8 mouse cellular contexts compared by ENCODE assay signal in genomic region chr1:189727884-189728783, GRCm38 (mm10). TPM values are rescaled to one million over a fixed set of nuclear protein-coding genes. Genes with fewer than 3 reads are reported as not detected.
A peak's percentile ranks its signal among the peaks of the same experiment; 100 is the strongest.
DNase-seq lines count a peak whose midpoint lies in the region; ATAC-seq and TF ChIP-seq lines count a peak whose summit lies in the region.

Gene Ptpn14, plus strand, starts transcription at chr1:189728268.

- H3K36me3 ChIP-seq in embryonic facial prominence, embryonic 13.5 days = no peaks in the 10 kb centered on the region
- no peaks in the 10 kb centered on the region for H3K36me3 ChIP-seq in heart, embryonic 12.5 days
- no peaks in the 10 kb centered on the region for H3K36me3 ChIP-seq in kidney, embryonic 16.5 days (ENCODE audit: insufficient read depth, low read length)
- no peaks in the 10 kb centered on the region for H3K36me3 ChIP-seq in liver, embryonic 16.5 days (ENCODE audit: control insufficient read depth, insufficient read depth)

- TF ChIP-seq POLR2A in olfactory bulb, adult 2 months (IDR thresholded peaks at IDR 0.05; ENCODE audit: insufficient read depth, low read depth, low read length) = peak; percentile 21; the same call in 1 of the 2 replicates

- peak within 1 kb of the TSS; percentile 99 for H3K27ac ChIP-seq in embryonic facial prominence, embryonic 13.5 days
- H3K27ac ChIP-seq in heart, embryonic 12.5 days (ENCODE audit: poor library complexity, severe bottlenecking) = peak within 1 kb of the TSS; percentile 94
- peak within 1 kb of the TSS; percentile 98 for H3K27ac ChIP-seq in kidney, embryonic 16.5 days (ENCODE audit: low read length)
- no peak within 1 kb of the TSS for H3K27ac ChIP-seq in liver, embryonic 16.5 days (ENCODE audit: low read length)
- H3K27ac ChIP-seq in olfactory bulb, adult 2 months (ENCODE audit: insufficient read depth, low read depth, low read length) = peak within 1 kb of the TSS; percentile 6; the same call in 1 of the 2 replicates

- peak within 1 kb of the TSS; percentile 90 for H3K9ac ChIP-seq in embryonic facial prominence, embryonic 13.5 days
- peak within 1 kb of the TSS; percentile 87 for H3K9ac ChIP-seq in heart, embryonic 12.5 days
- peak within 1 kb of the TSS; percentile 96 for H3K9ac ChIP-seq in kidney, embryonic 16.5 days (replicated peaks; ENCODE audit: low read length)
- H3K9ac ChIP-seq in liver, embryonic 16.5 days (ENCODE audit: low read depth, low read length) = peak within 1 kb of the TSS; percentile 12; the same call in 1 of the 2 replicates

- TF ChIP-seq CTCF in olfactory bulb, adult 2 months (IDR thresholded peaks at IDR 0.05; ENCODE audit: insufficient read depth, low read depth, low read length) = no peak

- H3K9me3 ChIP-seq in embryonic facial prominence, embryonic 13.5 days = no peaks in the 10 kb centered on the region
- H3K9me3 ChIP-seq in heart, embryonic 12.5 days (replicated peaks) = 0 out of 2 replicates have a peak, but pooled peaks cover 3% of the 10 kb centered on the region
- no peaks in the 10 kb centered on the region for H3K9me3 ChIP-seq in kidney, embryonic 16.5 days (ENCODE audit: low read length)
- H3K9me3 ChIP-seq in liver, embryonic 16.5 days (replicated peaks; ENCODE audit: control insufficient read depth, low read length) = no peaks in the 10 kb centered on the region

- H3K4me3 ChIP-seq in embryonic facial prominence, embryonic 13.5 days = peak within 1 kb of the TSS; percentile 89
- H3K4me3 ChIP-seq in heart, embryonic 12.5 days = peak within 1 kb of the TSS; percentile 67
- peak within 1 kb of the TSS; percentile 95 for H3K4me3 ChIP-seq in kidney, embryonic 16.5 days (ENCODE audit: low read length)
- peak within 1 kb of the TSS; percentile 52 for H3K4me3 ChIP-seq in liver, embryonic 16.5 days (ENCODE audit: low read depth, low read length)
- H3K4me3 ChIP-seq in olfactory bulb, adult 2 months (ENCODE audit: insufficient read depth, low read depth, low read length) = peak within 1 kb of the TSS; percentile 74

- H3K27me3 ChIP-seq in embryonic facial prominence, embryonic 13.5 days = no peaks in the 10 kb centered on the region
- H3K27me3 ChIP-seq in heart, embryonic 12.5 days (replicated peaks) = no peaks in the 10 kb centered on the region
- no peaks in the 10 kb centered on the region for H3K27me3 ChIP-seq in kidney, embryonic 16.5 days (ENCODE audit: insufficient read depth, low read length)
- peaks cover 59% of the 10 kb centered on the region for H3K27me3 ChIP-seq in liver, embryonic 16.5 days (ENCODE audit: control insufficient read depth, insufficient read depth, low read depth, low read length)

- peak; percentile 90 for ATAC-seq in embryonic facial prominence, embryonic 13.5 days (ENCODE audit: insufficient number of reproducible peaks, insufficient read depth, low FRiP score, low TSS enrichment, low read depth)
- ATAC-seq in heart, embryonic 12.5 days (ENCODE audit: insufficient number of reproducible peaks, low FRiP score) = peak; percentile 91
- ATAC-seq in kidney, embryonic 16.5 days (ENCODE audit: low FRiP score, low TSS enrichment) = peak; percentile 93
- peak; percentile 75 for ATAC-seq in liver, embryonic 16.5 days (ENCODE audit: low read depth)

- under 1% methylated on average over 98 of the region's 98 CpGs for WGBS in embryonic facial prominence, embryonic 13.5 days
- under 1% methylated on average over 97 of the region's 98 CpGs for WGBS in heart, embryonic 12.5 days
- WGBS in kidney, embryonic 16.5 days = under 1% methylated on average over 92 of the region's 98 CpGs
- under 1% methylated on average over 94 of the region's 98 CpGs for WGBS in liver, embryonic 16.5 days (ENCODE audit: insufficient replicate concordance)
- WGBS in olfactory bulb, adult 2 months = under 1% methylated on average over 85 of the region's 98 CpGs

- H3K4me2 ChIP-seq in embryonic facial prominence, embryonic 13.5 days = peak within 1 kb of the TSS; percentile 82
- H3K4me2 ChIP-seq in heart, embryonic 12.5 days = peak within 1 kb of the TSS; percentile 88
- H3K4me2 ChIP-seq in kidney, embryonic 16.5 days (replicated peaks; ENCODE audit: low read depth, low read length) = peak within 1 kb of the TSS; percentile 82
- H3K4me2 ChIP-seq in liver, embryonic 16.5 days (ENCODE audit: low read depth, low read length) = peak within 1 kb of the TSS; percentile 48

- H3K4me1 ChIP-seq in embryonic facial prominence, embryonic 13.5 days = peaks cover 55% of the 10 kb centered on the region
- peaks cover 45% of the 10 kb centered on the region for H3K4me1 ChIP-seq in heart, embryonic 12.5 days (replicated peaks)
- peaks cover 58% of the 10 kb centered on the region for H3K4me1 ChIP-seq in kidney, embryonic 16.5 days (ENCODE audit: insufficient read depth, low read length)
- H3K4me1 ChIP-seq in liver, embryonic 16.5 days (ENCODE audit: control insufficient read depth, low read depth, low read length) = no peaks in the 10 kb centered on the region
- H3K4me1 ChIP-seq in olfactory bulb, adult 2 months (ENCODE audit: control insufficient read depth, insufficient read depth, low read length) = peaks cover 14% of the 10 kb centered on the region; the same call in 1 of the 2 replicates

- DNase-seq in layer of hippocampus, adult 18-20 months (ENCODE audit: low spot score in 2 of 2) = peak in 1 of 2 experiments; percentile 26
- no peak for DNase-seq in layer of hippocampus, adult 11-12 months (ENCODE audit: low spot score)
- peak; percentile 57 to 76 for DNase-seq in thymus, postnatal 36 days

RNA-seq across cellular contexts. Expression of gene Ptpn14, which starts in this region (rescaled TPM):
- 10 to 100 TPM; 11.2 to 11.9 TPM for total RNA-seq in layer of hippocampus, adult 18-20 months (2021)
- polyA plus RNA-seq in embryonic facial prominence, embryonic 13.5 days (2015; fragmentation: Nextera tagmentation; extraction: Ambion mirVana) = 13.9 and 14.0 TPM in 2 replicates
- 11.6 and 14.0 TPM in 2 replicates for polyA plus RNA-seq in heart, embryonic 12.5 days (2016; fragmentation: Nextera tagmentation; extraction: Ambion mirVana)
- polyA plus RNA-seq in kidney, embryonic 16.5 days (2015; fragmentation: Nextera tagmentation; extraction: Ambion mirVana) = 16.1 and 17.0 TPM in 2 replicates
- 0.26 and 0.38 TPM in 2 replicates for polyA plus RNA-seq in liver, embryonic 16.5 days (2015; fragmentation: Nextera tagmentation; extraction: Ambion mirVana)
- polyA plus RNA-seq in olfactory bulb, adult 2 months (2012; ENCODE audit: insufficient read depth, insufficient read length, low replicate concordance, missing spikeins) = 73.8 TPM in 1 of 2 replicates, not detected in the other

Comparison
In these comparisons a context has a peak if more than half of its experiments do, and no peak if none do; other contexts are left out.
1. Peak in ATAC-seq, H3K4me3 ChIP-seq, H3K9ac ChIP-seq and H3K4me2 ChIP-seq in liver, embryonic 16.5 days; RNA of the gene not detected or under 1 TPM.
2. H3K9ac ChIP-seq: peak in every context shown above with its lines; median percentile 96 in kidney, embryonic 16.5 days; 90 in embryonic facial prominence, embryonic 13.5 days; 87 in heart, embryonic 12.5 days; 12 in liver, embryonic 16.5 days.